Mouse (Mus musculus): ENCODE measurements around the gene Zwilch. TPM values are rescaled to one million over a fixed set of nuclear protein-coding genes. Genes with fewer than 3 reads are reported as not detected.

Gene Zwilch
- 18.2 and 18.6 TPM in 2 replicates for polyA plus RNA-seq (2014; fragmentation: Nextera tagmentation; extraction: Ambion mirVana)

DNA sequence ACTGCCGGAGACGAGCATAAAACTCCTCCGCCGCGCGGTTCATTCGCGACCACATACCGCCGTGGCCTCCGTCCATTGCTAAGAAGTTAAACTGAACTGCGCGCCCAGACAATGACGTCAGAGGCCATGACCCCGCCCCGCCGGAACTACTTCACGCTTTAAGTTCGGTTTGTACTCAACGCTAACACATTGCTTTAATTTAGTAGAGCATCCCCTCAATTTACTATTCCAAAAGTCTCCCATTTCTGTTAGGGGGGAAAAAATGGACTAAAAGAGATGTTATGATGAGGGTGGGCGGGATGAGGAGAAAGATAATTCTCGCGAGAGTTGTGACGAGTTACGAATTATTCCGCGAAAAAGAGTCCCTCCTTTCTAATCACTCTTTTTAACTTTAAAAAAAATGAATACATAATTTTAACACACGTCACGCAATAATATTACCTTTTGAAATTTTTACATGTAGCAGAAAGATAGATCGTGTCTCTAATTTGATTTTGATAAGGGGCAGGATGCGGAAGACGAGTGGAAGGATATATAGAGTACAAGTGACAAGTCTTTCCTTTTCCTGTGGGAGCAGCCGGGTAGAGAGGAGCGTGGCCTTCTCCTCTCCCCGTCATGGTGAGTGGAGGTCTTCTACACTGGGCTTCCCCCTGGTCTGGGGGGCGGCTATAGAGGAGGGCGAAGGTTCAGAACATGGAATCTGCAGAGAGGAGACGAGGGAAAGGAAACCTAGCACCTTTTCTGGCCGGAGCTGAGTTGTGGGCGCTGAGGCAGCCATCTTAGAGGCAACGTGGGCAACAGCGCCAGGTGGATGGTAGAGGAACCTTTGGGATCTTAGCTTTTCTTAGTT is at the start of gene Zwilch, which contains the start of gene Rpl4:
Gene Zwilch (minus strand): TSS at position 289 of the 850 bp plus-strand sequence.
Gene Rpl4 (plus strand): TSS at position 560 of the 850 bp plus-strand sequence.
- peak; percentile 79 for ATAC-seq (ENCODE audit: insufficient number of reproducible peaks, insufficient read depth, low FRiP score, low read depth)
- Histone ChIP-seq H3K27ac (replicated peaks in 1 of 2; ENCODE audit: control insufficient read depth in 1 of 2, insufficient read depth in 1 of 2, low read depth in 2 of 2, low read length in 2 of 2) (peak within 1 kb of the TSS; percentile 89 to 92), H3K4me3 (ENCODE audit: control insufficient read depth in 1 of 2, insufficient read depth in 1 of 2, low read depth in 1 of 2, low read length in 2 of 2) (peak within 1 kb of the TSS; percentile 70 to 87), H3K27me3 (ENCODE audit: control insufficient read depth, insufficient read depth, low read length) (no peaks in the 10 kb centered on the region), H3K9me3 (ENCODE audit: control insufficient read depth, low read length) (no peaks in the 10 kb centered on the region), H3K4me1 (ENCODE audit: control insufficient read depth in 2 of 2, insufficient read depth in 2 of 2, low read length in 2 of 2) (peaks cover 0 to 24% of the 10 kb centered on the region in 2 experiments; a peak in 3 of 4 replicates), H3K4me2 (ENCODE audit: low read length) (peak within 1 kb of the TSS; percentile 93), H3K36me3 (ENCODE audit: control insufficient read depth, insufficient read depth, low read length) (peaks cover 39% of the 10 kb centered on the region), H3K9ac (ENCODE audit: low read length) (peak within 1 kb of the TSS; percentile 93)
- under 1% methylated on average over 42 of the region's 42 CpGs for WGBS

DNA sequence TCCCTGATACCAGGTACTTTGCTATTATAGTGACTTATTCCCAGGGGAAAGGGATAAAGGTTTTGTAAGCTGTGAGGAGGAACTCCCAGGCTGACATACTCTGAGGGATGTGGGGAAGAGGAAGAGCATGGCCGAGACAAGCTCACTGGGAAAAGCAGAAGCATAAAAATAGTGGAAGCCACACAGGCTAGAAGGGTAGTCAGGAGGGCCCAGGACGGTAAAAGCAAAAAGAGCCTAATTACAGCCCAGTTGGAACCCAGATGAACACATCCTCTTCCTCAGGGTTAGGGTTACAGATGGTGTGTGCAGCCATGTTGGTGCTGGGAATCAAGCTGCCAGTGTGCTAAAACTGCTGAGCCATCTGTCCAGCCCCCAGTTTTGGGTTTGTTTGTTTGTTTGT is 49.2 kb upstream of the Zwilch start:
- Histone ChIP-seq H3K27me3 (ENCODE audit: control insufficient read depth, insufficient read depth, low read length) (no peaks in the 10 kb centered on the region), H3K9ac (ENCODE audit: low read length) (no peak overlapping the region), H3K36me3 (ENCODE audit: control insufficient read depth, insufficient read depth, low read length) (no peaks in the 10 kb centered on the region), H3K4me3 (ENCODE audit: control insufficient read depth in 1 of 2, insufficient read depth in 1 of 2, low read depth in 1 of 2, low read length in 2 of 2) (no peak overlapping the region), H3K9me3 (ENCODE audit: control insufficient read depth, low read length) (no peaks in the 10 kb centered on the region), H3K4me1 (ENCODE audit: control insufficient read depth in 2 of 2, insufficient read depth in 2 of 2, low read length in 2 of 2) (peaks cover 2 to 23% of the 10 kb centered on the region in 2 experiments; a peak in 3 of 4 replicates), H3K27ac (replicated peaks in 1 of 2; ENCODE audit: control insufficient read depth in 1 of 2, insufficient read depth in 1 of 2, low read depth in 2 of 2, low read length in 2 of 2) (no peak overlapping the region), H3K4me2 (ENCODE audit: low read length) (no peak overlapping the region)
- WGBS = 70% methylated on average over 2 of the region's 2 CpGs
- no peak for ATAC-seq (ENCODE audit: insufficient number of reproducible peaks, insufficient read depth, low FRiP score, low read depth)

DNA sequence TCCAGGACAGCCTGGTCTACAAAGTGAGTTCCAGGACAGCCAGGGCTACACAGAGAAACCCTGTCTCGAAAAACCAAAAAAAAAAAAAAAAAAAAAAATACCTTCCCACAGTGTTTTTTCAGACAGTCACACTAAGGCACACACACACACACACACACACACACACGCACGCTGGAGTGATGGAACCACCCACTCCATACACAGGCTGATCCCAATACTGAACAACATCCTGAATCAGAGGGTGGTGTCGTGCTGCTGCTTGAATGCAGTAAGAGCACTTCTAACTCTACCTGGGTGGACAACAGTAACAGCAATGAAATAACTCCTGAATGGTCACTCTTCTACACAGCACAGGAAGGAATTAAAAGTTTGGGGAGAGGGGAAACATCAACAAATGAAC is 48.6 kb upstream of the Zwilch start:
- Histone ChIP-seq H3K9ac (ENCODE audit: low read length) (no peak overlapping the region), H3K27ac (replicated peaks in 1 of 2; ENCODE audit: control insufficient read depth in 1 of 2, insufficient read depth in 1 of 2, low read depth in 2 of 2, low read length in 2 of 2) (no peak overlapping the region), H3K4me2 (ENCODE audit: low read length) (no peak overlapping the region), H3K36me3 (ENCODE audit: control insufficient read depth, insufficient read depth, low read length) (no peaks in the 10 kb centered on the region), H3K4me1 (ENCODE audit: control insufficient read depth in 2 of 2, insufficient read depth in 2 of 2, low read length in 2 of 2) (peaks cover 2 to 23% of the 10 kb centered on the region in 2 experiments; a peak in 3 of 4 replicates), H3K9me3 (ENCODE audit: control insufficient read depth, low read length) (no peaks in the 10 kb centered on the region), H3K27me3 (ENCODE audit: control insufficient read depth, insufficient read depth, low read length) (no peaks in the 10 kb centered on the region), H3K4me3 (ENCODE audit: control insufficient read depth in 1 of 2, insufficient read depth in 1 of 2, low read depth in 1 of 2, low read length in 2 of 2) (no peak overlapping the region)
- 77% methylated on average over 4 of the region's 4 CpGs for WGBS
- no peak for ATAC-seq (ENCODE audit: insufficient number of reproducible peaks, insufficient read depth, low FRiP score, low read depth)

DNA sequence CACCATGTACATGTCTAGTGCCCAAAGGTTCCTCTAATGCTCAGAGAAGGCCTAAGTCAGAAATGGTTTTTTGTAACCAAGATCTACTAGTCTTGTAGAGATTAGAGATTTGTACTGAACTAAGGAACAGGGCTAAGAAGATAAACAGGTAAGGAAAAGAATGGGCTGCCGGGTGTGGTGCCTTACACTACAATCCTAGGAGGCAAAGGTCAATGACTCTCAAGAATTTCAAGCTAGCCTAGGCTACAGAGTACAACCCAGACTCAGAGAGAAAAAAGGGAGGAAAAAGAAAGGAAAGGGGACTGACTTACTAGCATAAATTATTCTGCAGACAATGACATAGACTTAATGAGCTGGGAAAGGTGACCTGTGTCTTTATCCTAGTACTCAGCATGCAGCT is 47.7 kb upstream of the Zwilch start:
- ATAC-seq (ENCODE audit: insufficient number of reproducible peaks, insufficient read depth, low FRiP score, low read depth) = no peak
- Histone ChIP-seq H3K36me3 (ENCODE audit: control insufficient read depth, insufficient read depth, low read length) (no peaks in the 10 kb centered on the region), H3K27ac (replicated peaks in 1 of 2; ENCODE audit: control insufficient read depth in 1 of 2, insufficient read depth in 1 of 2, low read depth in 2 of 2, low read length in 2 of 2) (no peak overlapping the region), H3K4me2 (ENCODE audit: low read length) (no peak overlapping the region), H3K4me3 (ENCODE audit: control insufficient read depth in 1 of 2, insufficient read depth in 1 of 2, low read depth in 1 of 2, low read length in 2 of 2) (no peak overlapping the region), H3K9ac (ENCODE audit: low read length) (no peak overlapping the region), H3K4me1 (ENCODE audit: control insufficient read depth in 2 of 2, insufficient read depth in 2 of 2, low read length in 2 of 2) (peaks cover 2 to 17% of the 10 kb centered on the region in 2 experiments; a peak in 3 of 4 replicates), H3K9me3 (ENCODE audit: control insufficient read depth, low read length) (no peaks in the 10 kb centered on the region), H3K27me3 (ENCODE audit: control insufficient read depth, insufficient read depth, low read length) (no peaks in the 10 kb centered on the region)
- 78% methylated on average over 1 of the region's 1 CpGs for WGBS

DNA sequence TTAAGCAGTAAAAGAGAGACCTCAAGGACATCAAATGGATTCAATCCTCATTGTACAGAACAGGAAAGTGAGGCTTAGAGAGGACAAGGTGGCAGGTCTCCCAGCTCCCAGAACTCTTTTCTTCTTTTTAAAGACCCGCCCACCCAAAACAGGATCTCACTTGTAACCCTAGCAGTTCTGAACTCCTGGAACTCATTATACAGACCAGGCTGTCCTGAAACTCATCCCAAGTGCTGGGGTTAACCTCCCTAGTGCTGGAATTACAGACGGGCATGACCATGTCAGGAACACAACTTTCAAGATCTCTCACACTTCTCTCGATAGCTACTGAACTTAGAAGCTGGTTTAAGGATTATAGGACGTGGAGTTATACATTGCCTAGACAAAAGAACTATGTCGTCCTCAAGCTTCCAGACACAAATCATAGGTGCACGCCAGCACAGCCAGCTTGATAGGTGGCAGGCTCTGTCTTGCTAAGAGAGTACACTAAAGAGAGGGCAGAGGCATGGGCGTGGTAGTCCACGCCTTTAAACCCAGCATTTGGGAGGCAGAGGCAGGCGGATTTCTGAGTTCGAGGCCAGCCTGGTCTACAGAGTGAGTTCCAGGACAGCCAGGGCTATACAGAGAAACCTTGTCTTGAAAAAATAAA is 47.0 kb upstream of the Zwilch start:
- 79% methylated on average over 10 of the region's 10 CpGs for WGBS
- Histone ChIP-seq H3K9ac (ENCODE audit: low read length) (no peak overlapping the region), H3K4me3 (ENCODE audit: control insufficient read depth in 1 of 2, insufficient read depth in 1 of 2, low read depth in 1 of 2, low read length in 2 of 2) (no peak overlapping the region), H3K27ac (replicated peaks in 1 of 2; ENCODE audit: control insufficient read depth in 1 of 2, insufficient read depth in 1 of 2, low read depth in 2 of 2, low read length in 2 of 2) (no peak overlapping the region), H3K36me3 (ENCODE audit: control insufficient read depth, insufficient read depth, low read length) (no peaks in the 10 kb centered on the region), H3K27me3 (ENCODE audit: control insufficient read depth, insufficient read depth, low read length) (no peaks in the 10 kb centered on the region), H3K4me1 (ENCODE audit: control insufficient read depth in 2 of 2, insufficient read depth in 2 of 2, low read length in 2 of 2) (peaks cover 2 to 15% of the 10 kb centered on the region in 2 experiments; a peak in 3 of 4 replicates), H3K9me3 (ENCODE audit: control insufficient read depth, low read length) (no peaks in the 10 kb centered on the region), H3K4me2 (ENCODE audit: low read length) (no peak overlapping the region)
- no peak for ATAC-seq (ENCODE audit: insufficient number of reproducible peaks, insufficient read depth, low FRiP score, low read depth)

DNA sequence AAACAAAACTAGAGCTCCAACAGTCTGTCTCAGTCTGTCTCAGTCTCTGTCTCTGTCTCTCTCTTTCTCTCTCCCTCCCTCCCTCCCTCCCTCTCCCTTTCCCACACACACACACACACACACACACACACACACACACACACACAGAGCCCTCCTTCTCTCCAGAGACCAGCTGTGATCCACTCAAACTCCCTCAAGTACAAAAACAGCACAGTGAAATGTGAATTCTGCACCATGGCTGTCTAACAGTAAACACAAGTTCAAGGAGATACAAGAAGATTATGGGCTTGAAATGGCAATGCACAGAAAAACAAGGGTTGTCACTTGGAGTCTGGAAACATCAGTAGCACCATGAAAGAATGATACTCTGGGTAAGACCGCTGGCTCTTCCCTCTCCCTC is 46.4 kb upstream of the Zwilch start:
- no peak overlapping the region for H3K27ac ChIP-seq (replicated peaks in 1 of 2; ENCODE audit: control insufficient read depth in 1 of 2, insufficient read depth in 1 of 2, low read depth in 2 of 2, low read length in 2 of 2)
- 85% methylated on average over 1 of the region's 1 CpGs for WGBS
- H3K9me3 ChIP-seq (ENCODE audit: control insufficient read depth, low read length) = no peaks in the 10 kb centered on the region
- H3K36me3 ChIP-seq (ENCODE audit: control insufficient read depth, insufficient read depth, low read length) = no peaks in the 10 kb centered on the region
- peaks cover 0 to 12% of the 10 kb centered on the region in 2 experiments; a peak in 2 of 4 replicates for H3K4me1 ChIP-seq (ENCODE audit: control insufficient read depth in 2 of 2, insufficient read depth in 2 of 2, low read length in 2 of 2)
- no peak overlapping the region for H3K4me3 ChIP-seq (ENCODE audit: control insufficient read depth in 1 of 2, insufficient read depth in 1 of 2, low read depth in 1 of 2, low read length in 2 of 2)
- H3K9ac ChIP-seq (ENCODE audit: low read length) = no peak overlapping the region
- no peaks in the 10 kb centered on the region for H3K27me3 ChIP-seq (ENCODE audit: control insufficient read depth, insufficient read depth, low read length)
- H3K4me2 ChIP-seq (ENCODE audit: low read length) = no peak overlapping the region
- ATAC-seq (ENCODE audit: insufficient number of reproducible peaks, insufficient read depth, low FRiP score, low read depth) = no peak

DNA sequence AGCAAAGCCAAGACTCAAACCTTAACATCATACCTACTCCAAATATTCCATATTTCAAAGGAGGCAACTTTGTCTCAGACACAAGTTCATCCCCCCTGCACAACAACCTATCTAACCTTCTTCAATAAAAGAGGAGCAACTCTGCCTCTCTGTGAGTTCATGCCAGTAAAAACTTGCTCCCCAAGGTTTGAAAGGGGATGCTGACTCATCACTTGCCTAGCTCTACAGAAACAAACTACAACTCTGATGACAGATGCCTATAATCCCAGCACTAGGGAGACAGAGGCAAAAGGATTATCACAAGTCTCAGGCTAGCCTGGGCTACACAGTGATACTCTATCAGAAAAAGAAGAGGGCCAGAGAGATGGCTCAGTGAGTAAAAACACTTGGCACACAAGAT is 45.0 kb upstream of the Zwilch start:
- Histone ChIP-seq H3K4me1 (ENCODE audit: control insufficient read depth in 2 of 2, insufficient read depth in 2 of 2, low read length in 2 of 2) (peaks cover 0 to 12% of the 10 kb centered on the region in 2 experiments; a peak in 2 of 4 replicates), H3K27ac (replicated peaks in 1 of 2; ENCODE audit: control insufficient read depth in 1 of 2, insufficient read depth in 1 of 2, low read depth in 2 of 2, low read length in 2 of 2) (no peak overlapping the region), H3K4me3 (ENCODE audit: control insufficient read depth in 1 of 2, insufficient read depth in 1 of 2, low read depth in 1 of 2, low read length in 2 of 2) (no peak overlapping the region), H3K9ac (ENCODE audit: low read length) (no peak overlapping the region), H3K36me3 (ENCODE audit: control insufficient read depth, insufficient read depth, low read length) (peaks cover 10% of the 10 kb centered on the region), H3K4me2 (ENCODE audit: low read length) (no peak overlapping the region), H3K9me3 (ENCODE audit: control insufficient read depth, low read length) (no peaks in the 10 kb centered on the region), H3K27me3 (ENCODE audit: control insufficient read depth, insufficient read depth, low read length) (no peaks in the 10 kb centered on the region)
- no peak for ATAC-seq (ENCODE audit: insufficient number of reproducible peaks, insufficient read depth, low FRiP score, low read depth)
